Mouse (Mus musculus) stomach, postnatal 0 days (tissue): ENCODE results near the gene Opalin.

ENCODE experiments used
- CTCF ChIP-seq: IDR thresholded peaks from 2 replicates; pipeline ENCODE4 v1.5.1; 2016; ENCODE audit warnings: antibody characterized with exemption, low read depth, mild to moderate bottlenecking, moderate library complexity
- EP300 ChIP-seq: optimal IDR thresholded peaks from 2 replicates; pipeline ENCODE3; 2016; ENCODE audit warnings: antibody characterized with exemption

DNA sequence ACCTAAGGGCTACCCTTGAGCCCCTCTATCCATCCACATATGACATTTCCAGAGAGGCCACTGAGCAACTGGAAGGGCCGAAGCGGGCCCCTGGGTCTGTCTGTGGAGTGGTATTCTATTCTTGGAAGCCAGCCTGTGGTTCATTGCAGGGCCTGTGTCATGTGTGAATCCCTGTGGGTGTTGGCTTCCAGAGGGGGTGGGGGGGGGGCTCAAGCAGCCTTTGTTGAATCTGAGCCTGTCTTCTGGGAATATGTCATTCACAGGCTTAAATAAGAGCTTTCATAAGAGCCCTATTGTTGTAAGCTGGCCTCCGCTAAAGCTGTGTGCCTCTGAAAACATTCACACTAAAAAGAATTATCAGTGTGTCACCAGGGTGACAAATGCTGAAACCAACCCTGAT lies 4.7 kb upstream of the Opalin start:
- TF ChIP-seq CTCF (no peak), EP300 (no peak)
